Mouse (Mus musculus) spleen, adult 2 months (tissue): Measurements from ENCODE around the gene Rfc3.

Experiments used
- CTCF ChIP-seq: fragments of 200-500 bp; IDR thresholded peaks from 2 replicates; pipeline ENCODE4 v1.5.1; 2011; ENCODE audit warnings: mild to moderate bottlenecking, inconsistent platforms; ENCODE audit not compliant: insufficient read depth, insufficient read length, insufficient replicate concordance; ENCODE audit errors: extremely low read depth
- POLR2A ChIP-seq: fragments of 200-500 bp; IDR thresholded peaks from 2 replicates; pipeline ENCODE4 v1.6.1; 2011; ENCODE audit warnings: low read depth, low read length, inconsistent platforms

GRCm38 (mm10) chr5:151650700-151651410 is at the start of gene Rfc3:
- peak; percentile 65; the same call in 1 of the 2 replicates for TF ChIP-seq CTCF
- TF ChIP-seq POLR2A = no peak
